Mouse (Mus musculus) R1 (cell line): ENCODE data around the gene Cenpe.

Source experiments
- DNase-seq: peaks from one replicate; pipeline ENCODE4 v3.0.0-alpha.2; 2018; ENCODE audit warnings: low read depth, low spot score

Cenpe gene

GRCm38 (mm10) chr3:135280669-135281415, 68.5 kb downstream of the Cenpe start, which contains the start of gene Bdh2:
Bdh2 (plus strand) TSS chr3:135281221.
- peak; percentile 95 for DNase-seq

GRCm38 (mm10) chr3:135281701-135282100, 69.4 kb downstream of the Cenpe start:
- no peak for DNase-seq

GRCm38 (mm10) chr3:135285256-135285655, 72.9 kb downstream of the Cenpe start:
- DNase-seq, result no peak

GRCm38 (mm10) chr3:135285807-135286206, 73.5 kb downstream of the Cenpe start:
- no peak for DNase-seq

- no peak for DNase-seq
These were observed 75.9 kb downstream of the Cenpe start for GRCm38 (mm10) chr3:135288138-135288750.

- DNase-seq, result no peak
These were observed 76.8 kb downstream of the Cenpe start for GRCm38 (mm10) chr3:135289148-135289547.

GRCm38 (mm10) chr3:135290249-135290894, 78.0 kb downstream of the Cenpe start:
- peak; percentile 84 for DNase-seq

- no peak for DNase-seq
These were observed 81.4 kb downstream of the Cenpe start for GRCm38 (mm10) chr3:135293703-135294102.

- no peak for DNase-seq
These were observed 83.2 kb downstream of the Cenpe start for GRCm38 (mm10) chr3:135295559-135295958.

GRCm38 (mm10) chr3:135298560-135298959, 86.2 kb downstream of the Cenpe start:
- no peak for DNase-seq

- no peak for DNase-seq
These were observed 87.7 kb downstream of the Cenpe start for GRCm38 (mm10) chr3:135300081-135300480.

- DNase-seq, result no peak
These were observed 91.7 kb downstream of the Cenpe start for GRCm38 (mm10) chr3:135304060-135304459.

- DNase-seq, result no peak
These were observed 92.2 kb downstream of the Cenpe start for GRCm38 (mm10) chr3:135304566-135304965.

GRCm38 (mm10) chr3:135307411-135308259, 95.3 kb downstream of the Cenpe start, which contains the start of gene Slc9b2:
Slc9b2 (plus strand) TSS chr3:135307700.
- DNase-seq, result peak; percentile 80

GRCm38 (mm10) chr3:135312916-135313491, 100.7 kb downstream of the Cenpe start:
- no peak for DNase-seq

- peak; percentile 89 for DNase-seq
These were observed 101.4 kb downstream of the Cenpe start for GRCm38 (mm10) chr3:135313727-135314126.

GRCm38 (mm10) chr3:135314811-135315210, 102.5 kb downstream of the Cenpe start:
- DNase-seq, result peak; percentile 86

GRCm38 (mm10) chr3:135315720-135316425, 103.5 kb downstream of the Cenpe start:
- peak; percentile 79 for DNase-seq

- peak; percentile 30 for DNase-seq
These were observed 106.0 kb downstream of the Cenpe start for GRCm38 (mm10) chr3:135318331-135318730.
